Mouse (Mus musculus) heart, adult 2 months (tissue): ENCODE measurements around the gene Cenpv.

Source experiments
- CTCF ChIP-seq: fragments of 200-600 bp; IDR thresholded peaks from 2 replicates; pipeline ENCODE4 v1.8.1; 2022; ENCODE audit warnings: antibody characterized with exemption, mild to moderate bottlenecking, moderate library complexity
- EP300 ChIP-seq: fragments of 200-500 bp; IDR thresholded peaks from 2 replicates; pipeline ENCODE4 v1.6.1; 2011; ENCODE audit warnings: low read depth, low read length, control low read depth; ENCODE audit not compliant: insufficient read depth
- POLR2A ChIP-seq: fragments of 200-500 bp; IDR thresholded peaks from 2 replicates; pipeline ENCODE4 v1.6.1; 2011; ENCODE audit warnings: mild to moderate bottlenecking, low read depth, low read length, control low read depth; ENCODE audit not compliant: insufficient read depth

GRCm38 (mm10) chr11:62510956-62511355 is 28.1 kb downstream of the Cenpv start:
- no peak for TF ChIP-seq CTCF
- no peak for TF ChIP-seq EP300
- no peak for TF ChIP-seq POLR2A
